Mouse (Mus musculus) megakaryocyte, adult 5-6 weeks (primary cell): ENCODE data around the gene C1ql1. TPM values are rescaled to one million over a fixed set of nuclear protein-coding genes. Genes with fewer than 3 reads are reported as not detected.
"Not testable (repeated sequence)": the region's sequence is repeated elsewhere in the genome, so short reads cannot be mapped to it uniquely, and the experiment has no call there.

Experiments used
- ATAC-seq: 2 replicates; pipeline ENCODE4 v1.8.0; 2016; ENCODE audit warnings: mild to moderate bottlenecking, inconsistent platforms; ENCODE audit not compliant: poor library complexity, severe bottlenecking
- total RNA-seq, 2 experiments: library from RNA; stranded (forward) in 1 of 2; stranded (reverse) in 1 of 2; fragments of 153-499, 151-499 nt in 1 of 2; fragments of 221-1000, 200-1000 nt in 1 of 2; gene quantifications; 2 replicates each; pipeline versions ENCODE4 v1.2.3 to v1.2.4; 2015 to 2017

C1ql1 gene
- total RNA-seq (2015) (not detected in 2 replicates), total RNA-seq (2017) (not detected in 2 replicates)

DNA sequence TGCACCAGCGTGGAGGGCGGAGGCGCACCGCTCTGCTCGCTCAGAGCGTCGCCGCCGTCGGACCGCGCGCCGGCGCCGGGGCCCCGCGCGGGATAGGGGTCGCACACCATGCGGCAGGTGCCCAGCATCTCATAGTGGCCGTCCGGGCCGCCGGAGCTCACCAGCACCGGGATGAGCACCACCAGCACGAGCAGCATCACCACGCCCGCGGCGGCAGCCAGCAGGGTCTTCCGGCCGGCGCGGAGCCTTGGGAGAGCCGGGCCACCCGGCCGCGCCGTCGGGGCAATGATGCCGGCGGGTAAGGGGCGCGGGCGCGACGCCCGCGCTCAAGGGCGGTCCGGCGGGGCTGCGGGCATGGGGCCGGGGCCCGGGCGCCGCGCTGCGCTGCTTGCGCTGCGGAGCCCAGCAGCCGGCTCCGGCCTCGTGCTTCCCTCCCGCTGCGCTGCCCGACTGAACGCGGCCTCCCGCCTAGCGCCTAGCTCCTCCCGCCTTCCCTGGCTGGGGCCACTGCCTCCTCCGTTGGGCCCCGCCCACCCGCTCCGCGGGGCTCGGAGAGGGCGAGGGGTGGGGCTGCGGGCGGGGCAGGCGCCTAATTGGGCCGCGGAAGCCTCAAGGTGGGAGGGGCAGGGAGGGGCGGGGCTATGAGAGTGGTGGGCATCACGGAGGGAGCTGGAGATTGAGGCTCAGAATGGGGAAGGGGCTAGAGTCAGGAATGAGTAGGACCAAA, at the start of gene C1ql1:
Gene C1ql1 (minus strand): TSS at position 424 of the 727 bp plus-strand sequence.
- peak; percentile 93 for ATAC-seq

GRCm38 (mm10) chr11:102994952-102995351, 48.5 kb upstream of the C1ql1 start:
- ATAC-seq = no peak

- ATAC-seq = no peak
Observed at GRCm38 (mm10) chr11:102993420-102994029, 47.0 kb upstream of the C1ql1 start.

DNA sequence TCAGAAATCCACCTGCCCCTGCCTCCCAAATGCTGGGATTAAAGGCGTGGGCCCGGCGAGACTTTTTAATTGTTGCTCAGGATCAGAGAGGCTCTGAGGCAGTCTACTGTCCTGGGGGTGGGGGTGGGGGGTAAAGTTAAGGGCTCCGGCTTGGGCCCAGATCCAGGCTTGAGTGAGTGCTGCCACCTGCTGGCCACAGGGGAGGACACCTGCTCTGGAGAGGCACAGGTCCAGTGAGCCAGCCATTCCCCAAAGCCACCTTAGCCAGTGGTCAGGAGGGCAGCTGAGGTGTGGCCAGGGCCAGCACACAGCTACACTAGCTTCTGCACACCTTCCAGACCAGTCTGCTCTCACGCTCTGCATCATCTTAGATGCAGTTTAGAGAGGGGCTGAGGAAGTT, 46.5 kb upstream of the C1ql1 start:
- peak; percentile 88 for ATAC-seq

GRCm38 (mm10) chr11:102991681-102992080, 45.2 kb upstream of the C1ql1 start:
- no peak for ATAC-seq

DNA sequence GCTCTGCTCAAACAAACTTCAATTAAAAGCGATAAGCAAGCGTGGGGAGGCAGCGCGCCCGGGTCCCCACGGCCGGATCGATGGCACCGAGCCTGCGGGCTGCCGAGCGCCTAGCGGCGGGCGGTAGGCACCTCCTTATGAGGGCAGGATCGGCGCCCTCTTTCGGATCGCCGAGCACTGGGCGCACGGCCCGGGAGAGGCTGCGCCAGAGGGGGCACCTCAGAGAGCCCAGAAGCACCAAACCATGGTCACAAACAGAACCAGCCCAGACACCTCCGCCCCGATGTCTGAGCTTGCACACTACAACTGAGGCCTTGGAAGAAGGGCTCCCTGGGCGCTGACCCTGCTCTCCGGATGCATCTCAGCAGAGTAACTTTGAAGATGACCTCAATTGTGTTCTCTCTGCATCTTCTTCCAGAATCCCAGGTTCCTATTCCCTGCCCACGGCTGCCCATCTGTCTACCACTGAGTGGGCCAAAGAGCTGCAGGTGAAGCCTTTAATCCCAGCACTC, 43.7 kb upstream of the C1ql1 start:
- ATAC-seq = 0 out of 2 replicates have a peak, but pooled peaks have one; percentile 34

DNA sequence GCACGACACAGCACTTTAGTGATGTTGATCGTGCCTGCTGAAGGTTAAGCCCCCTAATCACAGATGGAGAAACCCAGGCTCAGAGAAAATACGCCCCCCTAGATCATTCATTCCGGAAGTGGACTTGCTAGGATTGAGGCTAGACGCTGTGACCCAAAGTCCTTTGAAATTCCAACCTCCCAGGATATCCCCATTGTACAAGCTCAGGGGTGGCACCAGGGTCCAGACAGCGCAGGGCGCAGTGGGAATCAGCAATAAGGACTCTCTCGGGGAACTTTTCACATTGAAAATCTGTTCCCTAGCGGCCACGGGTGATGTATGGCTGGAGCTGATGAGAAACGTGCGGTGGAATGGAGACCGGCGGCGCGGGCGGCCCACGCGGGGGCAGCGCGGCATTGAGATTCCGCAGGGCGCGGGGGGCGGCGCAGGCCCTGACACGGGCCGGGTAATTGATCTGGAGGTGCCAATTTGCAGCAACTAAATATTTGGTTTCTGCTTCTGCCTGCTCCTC, 43.2 kb upstream of the C1ql1 start:
- no peak for ATAC-seq

GRCm38 (mm10) chr11:102985160-102985559, 38.7 kb upstream of the C1ql1 start:
- no peak for ATAC-seq

GRCm38 (mm10) chr11:102984615-102985014, 38.1 kb upstream of the C1ql1 start:
- no peak for ATAC-seq

GRCm38 (mm10) chr11:102984086-102984485, 37.6 kb upstream of the C1ql1 start:
- no peak for ATAC-seq

DNA sequence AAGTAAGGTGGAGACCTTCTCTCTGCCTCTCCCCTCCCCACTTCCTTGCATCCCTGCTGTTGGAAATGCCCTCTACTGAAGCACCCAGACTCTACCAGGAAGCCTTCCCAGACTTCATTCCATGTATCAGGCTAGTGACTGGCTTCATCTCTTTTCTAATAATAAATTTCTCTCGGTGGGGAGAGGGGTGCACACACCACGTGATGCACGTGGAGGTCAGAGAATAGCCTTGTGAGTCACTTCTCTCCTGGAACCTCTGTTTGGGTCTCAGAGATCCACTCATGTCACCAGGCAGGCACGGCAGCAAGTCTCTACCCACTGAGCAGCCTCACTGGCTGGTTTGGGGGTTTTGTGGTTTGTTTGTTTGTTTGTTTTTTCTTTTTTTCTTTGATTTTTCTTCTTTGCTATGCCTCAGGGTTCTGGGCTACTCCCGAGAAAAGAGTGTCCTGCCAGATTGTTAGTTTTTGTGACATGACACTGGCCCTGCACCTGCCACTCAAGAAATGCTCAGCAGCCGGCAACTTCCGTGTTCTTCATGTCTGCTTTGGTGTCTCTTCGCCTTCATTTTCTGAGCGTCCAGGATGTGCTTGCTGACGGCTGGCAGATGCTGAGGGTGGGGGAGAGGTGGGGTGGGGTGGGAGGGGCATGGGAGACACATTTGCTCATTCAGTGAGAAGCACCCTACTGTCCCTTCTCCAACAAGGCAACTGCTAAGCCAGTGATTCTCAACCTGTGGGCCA, 34.8 kb upstream of the C1ql1 start:
- no peak for ATAC-seq

DNA sequence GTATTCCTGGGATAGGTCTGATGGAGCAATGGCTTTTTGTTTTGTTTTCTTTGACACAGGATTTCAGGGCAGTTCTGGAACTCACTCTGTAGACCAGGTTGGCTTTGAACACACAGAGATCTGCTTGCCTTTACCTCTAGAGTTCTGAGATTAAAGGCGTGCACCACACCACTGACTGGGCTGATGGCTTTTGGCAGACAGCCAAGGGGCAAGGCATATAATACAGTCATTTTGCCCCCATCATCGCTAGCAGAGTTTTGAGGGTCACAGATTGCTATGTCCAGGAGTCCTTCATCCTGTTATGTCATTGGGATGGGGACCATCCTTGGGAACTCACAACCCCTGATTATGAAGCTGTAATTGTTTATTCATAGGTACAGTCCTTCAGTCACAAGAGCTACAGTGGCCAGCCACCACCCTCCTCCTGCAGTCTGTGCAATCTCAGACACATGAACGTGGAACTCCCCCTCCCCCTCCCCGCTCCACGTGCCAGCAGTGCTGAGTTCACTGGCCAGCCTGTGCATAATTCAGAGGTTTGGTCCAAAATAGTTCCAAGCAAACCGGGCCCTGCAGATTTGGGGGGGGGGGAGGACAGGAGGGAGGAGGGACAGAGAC, 31.7 kb upstream of the C1ql1 start:
- ATAC-seq = no peak

- not testable (repeated sequence) for ATAC-seq
Observed at GRCm38 (mm10) chr11:102975966-102976365, 29.5 kb upstream of the C1ql1 start.

GRCm38 (mm10) chr11:102972326-102972725, 25.8 kb upstream of the C1ql1 start:
- ATAC-seq = no peak

- no peak for ATAC-seq
Observed at GRCm38 (mm10) chr11:102971604-102972003, 25.1 kb upstream of the C1ql1 start.

DNA sequence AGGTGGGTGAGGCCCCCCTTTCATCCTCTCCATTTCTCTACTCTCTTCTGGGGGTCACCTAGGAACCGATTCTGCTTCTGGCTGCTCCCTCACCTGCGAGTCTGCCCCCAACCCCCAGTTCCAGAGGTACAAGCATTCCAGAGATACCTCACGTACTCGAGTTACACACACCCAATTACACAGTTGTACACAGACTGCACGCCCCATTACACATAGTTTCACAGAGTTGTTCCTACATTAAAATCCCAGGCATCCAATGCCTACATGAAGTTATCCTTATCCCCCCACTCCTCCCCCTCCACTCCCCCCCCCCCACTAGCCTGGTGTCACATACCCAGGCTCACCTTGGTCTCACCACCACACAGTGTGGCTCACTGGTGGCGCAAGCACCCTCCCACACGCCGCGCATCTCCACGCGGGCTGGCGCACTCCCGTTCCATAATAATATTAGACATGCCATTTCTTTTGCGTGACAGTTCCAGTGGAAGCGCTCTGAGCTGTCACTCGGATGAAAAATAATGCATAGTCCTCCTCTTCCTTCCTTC, 18.1 kb upstream of the C1ql1 start:
- no peak for ATAC-seq

GRCm38 (mm10) chr11:102963855-102964546, 17.5 kb upstream of the C1ql1 start:
- no peak for ATAC-seq

DNA sequence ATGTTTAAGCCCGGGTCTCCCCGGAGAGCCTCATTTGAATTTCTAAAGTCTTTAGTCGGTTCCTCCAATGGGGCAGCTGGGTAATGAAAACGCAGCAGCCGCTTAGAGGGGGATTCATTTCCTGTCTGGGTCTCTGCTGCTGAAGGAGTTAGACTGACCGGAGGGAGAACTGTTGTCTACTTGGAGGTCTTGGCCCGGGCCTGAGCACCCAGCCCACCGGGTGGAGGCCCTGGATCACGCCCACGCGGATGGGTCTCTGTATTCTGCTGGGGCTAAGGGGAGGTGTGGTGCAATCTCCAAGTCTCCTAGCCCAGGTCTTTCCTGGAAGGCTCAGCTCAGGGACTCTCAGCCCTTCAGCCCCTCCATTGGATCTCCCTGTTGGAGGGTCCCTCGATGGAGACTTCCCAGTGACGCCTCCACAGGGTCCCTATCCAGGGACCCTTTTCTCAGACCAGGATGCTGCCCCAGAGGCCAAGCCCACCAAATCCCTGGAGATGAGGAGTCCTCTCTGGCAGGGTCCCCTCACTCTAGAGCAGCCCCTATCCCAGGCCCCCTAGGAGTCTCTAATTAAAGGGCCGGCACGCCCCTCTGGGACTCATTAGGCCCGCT, 16.9 kb upstream of the C1ql1 start:
- ATAC-seq = no peak

DNA sequence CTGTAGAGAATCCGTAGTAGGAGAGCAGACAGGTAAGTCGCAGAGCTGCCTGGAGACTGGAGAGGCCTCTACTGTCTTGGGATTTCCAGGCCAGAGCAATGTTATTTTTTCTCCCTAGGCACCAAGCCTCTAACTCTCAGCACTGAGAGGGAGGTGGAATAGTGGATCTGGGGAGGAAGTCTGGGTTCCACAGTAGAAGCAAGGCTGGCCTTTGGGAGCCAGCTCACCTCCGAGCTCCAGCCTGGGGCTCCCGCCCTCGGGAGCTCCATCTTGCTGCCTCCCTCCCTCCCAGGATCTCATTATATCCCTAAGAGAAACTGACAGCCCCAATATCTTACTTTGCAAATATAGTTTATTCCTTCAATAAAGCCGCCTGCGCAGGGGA, 16.4 kb upstream of the C1ql1 start:
- ATAC-seq = no peak

DNA sequence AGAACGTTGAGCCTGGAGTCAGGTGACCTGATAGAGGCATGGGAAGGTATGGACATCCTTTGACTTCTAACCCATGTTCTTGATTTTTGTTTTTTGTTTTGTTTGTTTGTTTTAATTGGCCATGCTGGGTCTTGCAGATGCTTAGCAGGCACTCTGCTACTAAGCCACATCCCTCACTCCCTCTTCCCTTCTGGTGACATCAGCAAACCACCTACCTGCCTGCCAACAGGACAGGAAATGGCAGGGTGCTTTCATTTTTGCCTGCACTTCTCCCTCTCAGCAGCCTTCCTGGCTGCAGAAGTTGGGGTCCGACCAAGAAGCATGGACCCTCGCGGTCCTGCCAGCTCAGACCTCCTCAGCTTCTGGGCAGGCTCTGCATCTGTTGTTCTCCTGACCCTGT, 14.6 kb upstream of the C1ql1 start:
- no peak for ATAC-seq
